Mouse (Mus musculus) heart, adult 2 months (tissue): ENCODE data around the gene Cnga4. TPM values are rescaled to one million over a fixed set of nuclear protein-coding genes. Genes with fewer than 3 reads are reported as not detected.
"Not testable (repeated sequence)": the region's sequence is repeated elsewhere in the genome, so short reads cannot be mapped to it uniquely, and the experiment has no call there.

Experiments used
- DNase-seq, 2 experiments: peaks; one replicate each; pipeline ENCODE4 v3.0.0; 2021
- H3K27ac ChIP-seq: fragments of 200-600 bp; 2 replicates; pipeline ENCODE4 v1.8.1; 2022
- H3K27me3 ChIP-seq: fragments of 200-500 bp; 2 replicates; pipeline ENCODE4 v1.6.1; 2012; ENCODE audit warnings: mild to moderate bottlenecking, low read length, inconsistent platforms, mixed read lengths; ENCODE audit not compliant: control insufficient read depth, insufficient read depth
- H3K36me3 ChIP-seq: fragments of 200-500 bp; 2 replicates; pipeline ENCODE4 v1.6.1; 2012; ENCODE audit warnings: low read length, inconsistent platforms; ENCODE audit not compliant: control insufficient read depth, insufficient read depth
- H3K4me1 ChIP-seq: fragments of 200-500 bp; 2 replicates; pipeline ENCODE4 v1.6.1; 2011; ENCODE audit warnings: low read length; ENCODE audit not compliant: control insufficient read depth, insufficient read depth
- H3K4me3 ChIP-seq: fragments of 200-600 bp; 2 replicates; pipeline ENCODE4 v1.8.1; 2022
- H3K79me2 ChIP-seq: fragments of 200-500 bp; replicated peaks from 2 replicates; pipeline ENCODE4 v1.6.1; 2012; ENCODE audit warnings: mild to moderate bottlenecking, inconsistent platforms, low read length, moderate library complexity, mixed read lengths; ENCODE audit not compliant: control insufficient read depth, insufficient read depth
- H3K9ac ChIP-seq: fragments of 200-500 bp; 2 replicates; pipeline ENCODE4 v1.6.1; 2012; ENCODE audit warnings: low read depth, mild to moderate bottlenecking, control low read depth, inconsistent platforms, low read length, mixed read lengths
- CTCF ChIP-seq: fragments of 200-600 bp; IDR thresholded peaks from 2 replicates; pipeline ENCODE4 v1.8.1; 2022; ENCODE audit warnings: antibody characterized with exemption, mild to moderate bottlenecking, moderate library complexity
- EP300 ChIP-seq: fragments of 200-500 bp; IDR thresholded peaks from 2 replicates; pipeline ENCODE4 v1.6.1; 2011; ENCODE audit warnings: low read depth, low read length, control low read depth; ENCODE audit not compliant: insufficient read depth
- POLR2A ChIP-seq: fragments of 200-500 bp; IDR thresholded peaks from 2 replicates; pipeline ENCODE4 v1.6.1; 2011; ENCODE audit warnings: mild to moderate bottlenecking, low read depth, low read length, control low read depth; ENCODE audit not compliant: insufficient read depth
- WGBS: fragments of 180-500 bp; shearing (Covaris S2); methylation state at CpG from one replicate; pipeline ENCODE4 v1.1.7; 2018; 5-methylcytosine and 5-hydroxymethylcytosine counted together
- intact Hi-C: fragments of 180-260 bp; cut with DNase I; formaldehyde crosslinking; loops from one replicate; pipeline ENCODE4 v1.15.1; 2025
- polyA plus RNA-seq: library from polyadenylated mRNA; depleted of rRNA; stranded (reverse); fragments of >200 nt; gene quantifications from 2 replicates; pipeline ENCODE4 v1.2.3, GENCODE M21; 2012
- total RNA-seq, 2 experiments: library from RNA; stranded (reverse); gene quantifications; 2 replicates each; pipeline ENCODE4 v1.2.3; 2021

Gene Cnga4
- total and polyA plus RNA-seq, 3 experiments, result 0.14 TPM; not detected in 2

DNA sequence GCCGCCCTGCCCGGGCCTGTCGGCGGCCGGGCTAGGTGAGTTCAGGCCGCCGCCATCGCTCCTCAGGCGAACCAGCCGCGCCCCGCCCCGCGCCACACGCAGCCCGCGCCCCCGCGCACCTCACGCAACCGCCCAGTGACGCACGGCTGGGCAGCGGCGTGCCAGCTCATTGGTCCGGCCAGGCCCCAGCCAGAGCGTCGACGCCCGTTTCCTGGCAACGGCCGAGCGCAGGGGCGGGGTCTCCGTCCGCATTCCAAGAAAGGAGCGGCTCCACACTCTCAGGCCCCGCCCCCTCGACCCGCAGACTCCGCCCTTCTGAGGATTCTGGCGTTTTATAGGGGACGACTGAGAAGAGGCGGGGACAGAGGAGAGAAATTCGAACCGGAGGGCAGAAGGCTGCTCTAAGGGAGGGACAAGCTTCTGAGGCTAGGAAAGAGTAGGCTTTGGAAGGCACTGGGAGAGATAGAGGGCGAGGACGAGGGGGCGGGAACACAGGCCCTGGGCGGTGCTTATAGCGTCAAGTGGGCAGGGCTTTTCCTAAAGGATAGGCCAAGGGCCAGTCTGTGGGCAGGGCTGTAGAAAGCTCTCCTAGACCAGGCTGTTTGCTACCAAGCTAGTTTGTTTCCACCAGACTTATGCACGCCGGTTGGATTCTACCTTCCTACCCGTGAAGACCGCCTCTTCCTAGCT is 4.3 kb upstream of the Cnga4 start, which contains the start of gene Fam160a2:
Gene Fam160a2 (minus strand): TSS at position 120 of the 690 bp plus-strand sequence.
- intact Hi-C loops, result loop anchor here (5.0 kb wide), 2 partner anchors 237 to 412 kb away; partner anchors contain the start of gene Mrpl17
- no peaks in the 10 kb centered on the region; the same call in none of the 2 replicates for H3K4me1 ChIP-seq
- peaks cover 6% of the 10 kb centered on the region for H3K36me3 ChIP-seq
- peak within 1 kb of the TSS; percentile 84 for H3K4me3 ChIP-seq
- peak within 1 kb of the TSS; percentile 92 for H3K9ac ChIP-seq
- H3K27ac ChIP-seq, result peak within 1 kb of the TSS; percentile 91
- H3K79me2 ChIP-seq, result no peaks in the 10 kb centered on the region
- TF ChIP-seq CTCF (no peak), EP300 (peak; percentile 53; the same call in 1 of the 2 replicates), POLR2A (peak; percentile 91)
- WGBS, result 1% methylated on average over 55 of the region's 55 CpGs
- peak; percentile 99 to 100 for DNase-seq
- H3K27me3 ChIP-seq, result no peaks in the 10 kb centered on the region

DNA sequence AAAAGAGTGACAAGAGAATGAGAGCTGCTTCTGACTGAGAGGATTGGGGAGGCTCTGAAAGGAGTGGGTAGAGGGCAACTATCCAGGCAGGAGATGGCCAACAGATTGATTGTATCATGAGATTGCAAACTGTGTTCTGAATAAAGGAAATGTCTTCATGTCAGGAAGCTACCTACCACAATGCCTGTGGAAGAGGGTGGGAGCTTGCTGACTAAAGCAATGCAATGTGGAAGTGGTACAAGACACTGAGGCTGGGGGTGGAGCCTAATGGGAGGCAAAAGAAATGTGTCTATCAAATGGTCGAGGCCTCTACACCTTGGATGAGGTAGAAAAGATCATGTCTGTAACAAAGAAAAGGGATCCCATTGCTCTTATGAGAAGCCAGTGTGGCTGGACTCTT is 2.0 kb downstream of the Cnga4 start:
- Histone ChIP-seq H3K4me3 (no peak overlapping the region), H3K36me3 (no peaks in the 10 kb centered on the region), H3K9ac (no peak overlapping the region), H3K4me1 (no peaks in the 10 kb centered on the region), H3K27ac (no peak overlapping the region), H3K27me3 (no peaks in the 10 kb centered on the region), H3K79me2 (no peaks in the 10 kb centered on the region)
- TF ChIP-seq POLR2A, result no peak
- no peak for TF ChIP-seq CTCF
- no peak for TF ChIP-seq EP300
- WGBS, result 59% methylated on average over 1 of the region's 1 CpGs
- DNase-seq, result no peak
- intact Hi-C loops, result no loop called here

DNA sequence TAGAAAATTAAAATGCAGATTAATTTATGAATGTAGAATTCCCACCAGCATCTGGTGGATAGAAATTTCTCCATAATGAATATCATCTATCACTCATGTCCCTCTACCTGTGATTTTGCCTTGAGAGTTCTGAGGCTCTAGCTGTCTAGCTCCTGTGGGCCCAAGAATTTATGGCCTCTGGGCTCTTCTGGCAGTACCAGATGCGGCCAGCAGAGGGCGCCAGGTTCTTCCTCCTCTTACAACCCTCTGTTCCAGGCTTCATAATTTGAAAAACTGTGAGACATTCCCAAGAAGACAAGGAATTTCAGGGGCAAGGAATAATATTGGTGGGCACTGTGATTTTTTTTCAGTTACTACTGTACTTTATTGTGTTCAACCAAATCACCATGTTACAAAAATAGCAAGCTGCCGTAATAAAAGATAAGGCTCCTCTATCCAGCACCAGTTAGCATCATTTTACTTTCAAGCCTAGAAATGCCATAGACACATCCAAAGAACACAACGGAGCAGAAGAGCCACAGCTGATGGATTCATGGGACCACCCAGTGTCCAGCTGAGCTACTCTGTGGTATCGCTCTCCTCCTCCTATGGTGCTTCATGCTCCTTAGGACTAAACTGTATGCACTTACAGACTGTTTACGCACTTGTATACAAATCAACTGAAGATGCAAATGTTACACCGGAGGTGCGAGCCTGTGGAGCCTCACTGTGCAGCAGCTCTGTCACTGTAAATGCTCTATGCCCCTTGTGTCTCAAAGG is 7.7 kb downstream of the Cnga4 start:
- H3K27me3 ChIP-seq, H3K79me2 ChIP-seq, H3K4me1 ChIP-seq, H3K27ac ChIP-seq, H3K36me3 ChIP-seq, H3K9ac ChIP-seq, H3K4me3 ChIP-seq: not testable (repeated sequence)
- 0 out of 2 replicates have a peak, but pooled peaks have one; percentile 32 for TF ChIP-seq EP300
- TF ChIP-seq CTCF, result peak; percentile 96
- peak; percentile 58 to 87 for DNase-seq
- 45% methylated on average over 8 of the region's 8 CpGs for WGBS
- intact Hi-C loops, result loop anchor here (1.0 to 10.0 kb wide), 4 partner anchors 66 to 240 kb away; partner anchors contain the start of gene Hpx

GRCm38 (mm10) chr7:105414385-105414784 is 10.0 kb downstream of the Cnga4 start:
- H3K36me3 ChIP-seq, result no peaks in the 10 kb centered on the region
- DNase-seq, result no peak
- no peak overlapping the region for H3K27ac ChIP-seq
- H3K9ac ChIP-seq, result no peak overlapping the region
- intact Hi-C loops, result loop anchor here (5.0 to 10.0 kb wide), 2 partner anchors 190 to 242 kb away; partner anchors contain the start of gene Hpx
- no peak overlapping the region for H3K4me3 ChIP-seq
- WGBS, result 66% methylated on average over 6 of the region's 6 CpGs
- H3K4me1 ChIP-seq, result no peaks in the 10 kb centered on the region
- no peak for TF ChIP-seq EP300
- no peak for TF ChIP-seq POLR2A
- TF ChIP-seq CTCF, result no peak
- no peaks in the 10 kb centered on the region for H3K27me3 ChIP-seq
- no peaks in the 10 kb centered on the region for H3K79me2 ChIP-seq

- H3K4me1 ChIP-seq, result no peaks in the 10 kb centered on the region
- no peak overlapping the region for H3K27ac ChIP-seq
- no peaks in the 10 kb centered on the region for H3K79me2 ChIP-seq
- TF ChIP-seq CTCF, result no peak
- TF ChIP-seq EP300, result no peak
- no peaks in the 10 kb centered on the region for H3K36me3 ChIP-seq
- H3K4me3 ChIP-seq, result no peak overlapping the region
- intact Hi-C loops, result loop anchor here (10.0 kb wide), 1 partner anchor 188 kb away; the partner anchor contains the start of gene Hpx
- no peak for DNase-seq
- H3K9ac ChIP-seq, result no peak overlapping the region
- H3K27me3 ChIP-seq, result no peaks in the 10 kb centered on the region
- 89% methylated on average over 7 of the region's 7 CpGs for WGBS
Measured at GRCm38 (mm10) chr7:105416529-105416928, 12.2 kb downstream of the Cnga4 start.

DNA sequence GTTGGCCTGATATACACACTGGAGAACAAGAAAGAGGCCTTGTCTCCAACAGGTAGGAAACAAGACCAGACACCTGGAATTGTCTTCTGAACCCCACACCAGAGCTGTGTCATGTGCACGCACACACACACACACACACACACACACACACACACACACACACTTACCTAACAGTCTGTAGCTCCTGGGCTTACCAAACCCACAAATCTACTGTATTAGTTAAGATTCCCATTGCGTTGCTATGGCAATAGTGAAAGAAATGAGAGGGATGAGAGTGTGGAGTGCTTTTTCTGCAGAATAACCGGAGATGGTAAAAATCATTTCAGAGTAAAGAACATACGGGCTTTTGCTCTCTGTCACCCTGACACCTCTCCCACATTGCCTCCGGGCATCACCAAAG is 13.7 kb downstream of the Cnga4 start:
- Histone ChIP-seq H3K27me3 (no peaks in the 10 kb centered on the region), H3K36me3 (no peaks in the 10 kb centered on the region), H3K79me2 (no peaks in the 10 kb centered on the region), H3K4me1 (no peaks in the 10 kb centered on the region), H3K4me3 (no peak overlapping the region), H3K27ac (no peak overlapping the region), H3K9ac (no peak overlapping the region)
- TF ChIP-seq EP300, result no peak
- intact Hi-C loops, result loop anchor here (10.0 kb wide), 1 partner anchor 187 kb away; the partner anchor contains the start of gene Hpx
- 79% methylated on average over 5 of the region's 5 CpGs for WGBS
- no peak for DNase-seq
